Mouse (Mus musculus): ENCODE measurements at regions not wholly inside any gene's neighbourhood (a gene's known extent, or its start where the extent isn't known, plus 50 kb on each side); places are given as distances from the start of the nearest gene placed in this dataset.

- no peak for DNase-seq (ENCODE audit: extremely low spot score, low read depth, low spot score)
Measured at GRCm38 (mm10) chr1:77221900-77222299, 293.0 kb downstream of the Epha4 start.

- DNase-seq (ENCODE audit: extremely low spot score, low read depth, low spot score): no peak
Measured at GRCm38 (mm10) chr1:77226546-77226945, 288.3 kb downstream of the Epha4 start.

GRCm38 (mm10) chr1:77226991-77227515 is 287.8 kb downstream of the Epha4 start:
- DNase-seq (ENCODE audit: extremely low spot score, low read depth, low spot score): no peak

GRCm38 (mm10) chr1:77227800-77228199 is 287.1 kb downstream of the Epha4 start:
- no peak for DNase-seq (ENCODE audit: extremely low spot score, low read depth, low spot score)

DNA sequence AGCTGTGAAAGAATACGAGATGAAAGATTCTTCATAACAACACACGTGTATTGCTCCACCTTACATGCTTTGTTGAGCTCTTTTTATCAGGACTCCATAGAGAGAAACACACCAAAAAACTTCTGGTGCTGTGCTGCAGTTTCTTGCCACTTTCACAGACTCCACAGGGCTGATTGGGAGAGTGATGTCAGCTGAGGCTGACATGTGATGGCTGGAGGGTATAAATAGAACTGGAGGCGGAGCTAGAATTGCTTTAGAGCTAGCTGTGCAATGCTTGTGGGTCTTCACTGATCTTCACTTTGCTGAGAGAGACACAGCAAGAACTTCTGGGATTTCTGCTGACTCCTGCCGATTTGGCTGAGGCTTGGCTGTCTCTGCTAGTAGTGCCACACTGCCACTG is 285.3 kb downstream of the Epha4 start:
- DNase-seq (ENCODE audit: extremely low spot score, low read depth, low spot score): no peak

DNA sequence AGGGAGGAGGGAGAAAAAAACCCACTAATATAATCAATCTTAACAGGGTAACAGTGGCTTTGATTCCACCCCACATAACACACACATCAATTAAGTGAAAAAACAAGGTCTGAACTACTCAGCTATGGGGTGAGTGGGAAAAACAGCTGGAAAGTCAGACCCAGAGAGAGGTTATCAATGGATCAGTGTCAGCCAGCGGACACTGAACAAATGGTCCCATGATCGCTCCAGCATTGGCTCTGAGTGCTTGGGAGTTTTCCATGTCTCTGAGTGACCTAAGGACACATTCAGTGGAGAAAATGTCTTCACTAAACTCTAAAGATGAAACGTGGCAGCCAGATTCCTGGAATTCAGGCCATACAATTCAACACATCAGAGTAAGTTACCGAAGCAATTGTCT is 281.9 kb downstream of the Epha4 start:
- DNase-seq (ENCODE audit: extremely low spot score, low read depth, low spot score): no peak

GRCm38 (mm10) chr1:77244642-77245041 is 270.2 kb downstream of the Epha4 start:
- DNase-seq (ENCODE audit: extremely low spot score, low read depth, low spot score): no peak

- no peak for DNase-seq (ENCODE audit: extremely low spot score, low read depth, low spot score)
Measured at GRCm38 (mm10) chr1:77246047-77246446, 268.8 kb downstream of the Epha4 start.

- no peak for DNase-seq (ENCODE audit: extremely low spot score, low read depth, low spot score)
Measured at GRCm38 (mm10) chr1:77254276-77254675, 260.6 kb downstream of the Epha4 start.

- no peak for DNase-seq (ENCODE audit: extremely low spot score, low read depth, low spot score)
Measured at GRCm38 (mm10) chr1:77256115-77256842, 258.6 kb downstream of the Epha4 start.

DNA sequence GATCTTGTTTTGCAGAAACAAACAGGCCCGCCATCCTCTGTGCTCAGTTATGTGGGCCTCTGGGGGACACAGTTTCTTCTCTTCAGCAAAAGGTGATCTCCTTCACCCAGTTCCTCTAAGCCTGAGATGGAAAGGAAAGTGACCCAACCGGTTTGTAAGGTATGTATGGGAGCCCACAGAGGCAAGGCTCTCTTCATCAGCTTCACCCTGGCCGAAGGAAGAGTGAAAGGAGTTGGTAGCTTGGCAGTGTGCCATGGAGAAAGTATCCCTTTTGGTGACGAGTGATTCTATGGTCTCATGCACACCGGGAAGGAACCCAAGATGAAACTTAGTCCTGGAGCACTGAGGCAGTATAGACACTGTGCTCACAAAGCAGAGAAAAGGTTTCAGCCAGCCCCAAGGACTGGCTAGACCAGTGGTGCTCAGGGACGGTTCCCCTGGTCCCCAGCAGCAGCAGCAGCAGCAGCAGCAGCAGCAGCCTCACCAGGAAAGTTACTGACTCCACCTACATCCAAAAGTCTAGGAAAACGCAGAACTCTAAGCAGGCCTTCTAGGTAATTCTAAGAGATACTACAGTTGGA is 256.1 kb downstream of the Epha4 start:
- no peak for DNase-seq (ENCODE audit: extremely low spot score, low read depth, low spot score)

DNA sequence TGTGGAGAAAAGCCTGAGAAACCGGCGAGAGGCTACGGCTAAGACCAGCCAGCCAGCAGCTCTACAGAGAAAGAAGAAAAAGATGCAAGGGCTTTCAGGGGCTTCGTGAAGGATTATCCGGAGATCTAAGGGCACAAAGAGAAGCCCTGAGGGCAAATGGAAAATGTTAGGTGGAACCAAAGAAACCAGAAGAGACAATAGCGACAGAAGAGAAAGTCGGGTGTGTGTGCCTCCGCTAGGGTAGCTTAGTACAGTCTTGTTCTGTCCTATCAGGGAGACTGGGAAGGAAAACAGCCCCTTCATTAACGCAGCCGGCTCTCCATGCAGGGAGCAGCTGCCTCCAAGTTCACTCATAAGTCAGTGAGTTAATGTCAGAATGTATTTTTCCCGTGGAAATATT is 255.1 kb downstream of the Epha4 start:
- DNase-seq (ENCODE audit: extremely low spot score, low read depth, low spot score): no peak

DNA sequence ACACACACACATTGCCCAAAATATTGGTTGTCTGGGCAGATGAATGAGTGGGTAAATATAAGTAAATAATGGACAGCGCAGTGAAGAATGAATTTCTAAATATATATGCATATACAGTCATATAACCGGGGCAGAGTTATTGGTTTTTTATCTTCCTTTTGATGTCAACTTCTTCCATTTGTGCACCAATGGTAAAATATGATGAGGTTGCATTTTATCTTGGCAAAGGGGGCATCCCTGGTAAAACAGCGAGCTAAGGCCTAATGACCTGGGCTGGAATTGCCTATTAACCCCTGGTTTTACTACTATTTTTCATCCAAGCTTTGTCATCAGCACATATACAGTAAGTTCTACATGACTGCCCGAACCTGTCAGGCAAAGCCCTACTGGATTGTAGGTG is 253.2 kb downstream of the Epha4 start:
- no peak for DNase-seq (ENCODE audit: extremely low spot score, low read depth, low spot score)

- DNase-seq (ENCODE audit: extremely low spot score, low read depth, low spot score): no peak
Measured at GRCm38 (mm10) chr1:77265677-77266076, 249.2 kb downstream of the Epha4 start.

DNA sequence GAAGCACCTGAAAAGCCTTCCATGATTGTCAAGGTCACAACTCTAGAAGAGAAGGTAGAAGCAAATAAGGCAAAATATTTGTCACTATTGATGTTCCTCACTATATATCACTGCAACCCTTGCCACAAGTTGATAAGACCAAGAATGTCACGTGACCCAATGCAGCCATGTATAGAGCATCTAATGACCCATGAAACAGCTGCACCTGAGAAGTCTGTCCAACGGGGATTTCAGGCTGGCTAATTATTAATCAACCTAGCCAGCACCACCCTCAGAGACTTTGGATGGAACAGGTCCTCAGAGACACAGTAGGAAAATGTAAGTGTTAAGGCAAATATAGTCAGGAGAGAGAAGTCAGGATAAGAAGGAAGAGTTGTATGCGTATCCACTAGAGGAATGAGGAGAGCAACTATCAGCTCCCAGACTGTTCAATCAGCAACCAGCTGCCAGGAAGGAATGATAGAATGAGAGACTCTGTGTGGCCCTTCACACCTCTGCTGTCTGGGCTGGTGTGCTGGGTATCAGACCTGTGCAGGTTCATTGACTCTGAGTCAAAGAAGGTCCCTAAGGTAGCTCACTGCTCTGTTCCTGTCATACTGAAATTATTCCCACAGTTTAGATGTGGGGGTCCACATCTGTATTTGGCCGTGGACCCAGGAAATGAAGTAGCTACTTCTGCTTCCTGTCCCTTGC is 247.4 kb downstream of the Epha4 start:
- DNase-seq (ENCODE audit: extremely low spot score, low read depth, low spot score): no peak

- no peak for DNase-seq (ENCODE audit: extremely low spot score, low read depth, low spot score)
Measured at GRCm38 (mm10) chr1:77275297-77275696, 239.6 kb downstream of the Epha4 start.

DNA sequence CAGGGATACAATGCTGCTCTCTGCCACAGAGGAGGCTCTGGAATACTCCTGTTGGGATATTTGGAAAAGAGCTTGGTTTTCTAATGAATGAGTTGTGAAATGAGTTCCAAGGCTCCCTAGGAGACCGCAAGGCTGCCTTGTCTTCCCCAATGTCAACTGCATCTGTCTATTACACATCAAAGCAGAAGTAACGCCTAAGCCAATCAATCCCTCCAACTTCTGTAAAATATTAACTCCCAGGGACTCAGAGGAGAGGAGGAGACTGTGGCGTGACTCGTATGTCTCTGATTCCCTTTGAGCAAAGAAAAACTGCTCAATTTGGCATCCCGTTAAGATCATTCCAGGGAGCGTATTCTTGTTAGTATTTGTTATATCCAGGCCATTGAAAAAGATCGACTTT is 235.3 kb downstream of the Epha4 start:
- DNase-seq (ENCODE audit: extremely low spot score, low read depth, low spot score): no peak

GRCm38 (mm10) chr1:77280373-77281038 is 234.4 kb downstream of the Epha4 start:
- no peak for DNase-seq (ENCODE audit: extremely low spot score, low read depth, low spot score)

- no peak for DNase-seq (ENCODE audit: extremely low spot score, low read depth, low spot score)
Measured at GRCm38 (mm10) chr1:77281741-77282140, 233.1 kb downstream of the Epha4 start.

GRCm38 (mm10) chr1:77298713-77299132 is 216.2 kb downstream of the Epha4 start:
- DNase-seq (ENCODE audit: extremely low spot score, low read depth, low spot score): no peak

DNA sequence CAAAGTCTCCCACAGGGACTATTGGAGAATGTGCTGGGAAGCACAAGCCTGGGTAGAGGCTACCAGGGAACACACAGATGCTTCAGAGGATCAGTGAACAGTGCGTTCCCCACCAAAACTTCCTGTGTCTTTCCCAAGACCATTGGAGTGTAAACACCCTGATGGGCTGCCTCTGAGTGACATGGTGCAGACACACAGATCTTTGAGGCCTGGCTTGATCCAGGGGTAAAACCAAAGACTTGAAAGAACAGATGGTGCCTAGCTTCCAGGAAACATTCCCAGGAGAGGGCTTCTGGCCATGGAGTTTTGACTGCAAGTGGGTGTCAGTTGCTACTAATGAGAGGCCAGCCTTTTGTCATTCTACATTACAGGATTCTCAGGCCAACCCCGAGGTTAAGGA is 214.1 kb downstream of the Epha4 start:
- DNase-seq (ENCODE audit: extremely low spot score, low read depth, low spot score): no peak
